Mouse (Mus musculus): ENCODE measurements around the gene Slain2. TPM values are rescaled to one million over a fixed set of nuclear protein-coding genes. Genes with fewer than 3 reads are reported as not detected.

Gene Slain2
- 10 to 100 TPM; 63.9 to 78.1 TPM for polyA plus RNA-seq (2017; shearing (Covaris generic))

DNA sequence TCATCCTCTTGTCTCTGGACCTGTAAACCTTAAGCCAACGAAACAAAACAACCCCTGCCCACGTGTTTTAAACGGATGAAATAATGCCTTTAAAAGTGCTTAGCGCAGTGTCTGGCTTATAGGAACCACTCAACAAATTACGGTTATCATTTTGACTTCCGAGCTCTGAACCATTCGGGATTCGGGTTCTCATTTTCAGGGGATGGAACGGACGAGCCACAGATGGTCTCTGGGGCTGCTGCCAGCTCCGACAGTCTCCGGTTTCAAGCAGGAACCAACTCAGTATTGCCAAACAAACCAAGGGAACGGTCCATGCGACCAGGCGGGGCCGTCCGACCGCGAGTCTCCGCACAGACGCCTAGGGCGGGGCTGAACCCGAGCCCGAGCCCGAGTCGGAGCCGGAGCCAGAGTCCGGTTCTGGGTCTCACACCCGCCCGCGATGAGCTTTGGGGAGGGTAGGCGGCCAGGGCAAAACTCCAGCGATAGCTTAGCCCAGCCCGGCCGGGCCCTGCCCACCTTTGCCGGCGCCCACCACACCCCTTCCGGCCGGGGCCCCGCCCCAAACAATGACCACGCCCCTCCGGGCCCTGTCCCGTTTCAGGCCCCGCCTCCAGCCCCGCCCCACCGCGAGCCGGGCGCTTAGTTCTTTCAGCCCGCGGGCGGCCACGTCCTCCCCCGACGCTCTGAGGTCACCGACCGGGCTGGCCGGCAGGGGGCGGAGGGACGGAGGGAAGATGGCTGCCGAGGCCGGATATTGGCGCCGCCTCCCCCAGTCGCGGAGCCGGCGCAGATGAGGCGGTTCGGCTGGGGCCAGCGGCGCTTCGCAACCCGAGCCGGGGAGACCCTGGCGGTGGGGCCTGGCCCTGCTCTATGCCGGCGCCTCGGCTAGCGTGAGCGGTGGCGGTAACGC, at the start of gene Slain2:
TSS of gene Slain2 (plus strand) at position 657 of the 910 bp plus-strand sequence.

DNA sequence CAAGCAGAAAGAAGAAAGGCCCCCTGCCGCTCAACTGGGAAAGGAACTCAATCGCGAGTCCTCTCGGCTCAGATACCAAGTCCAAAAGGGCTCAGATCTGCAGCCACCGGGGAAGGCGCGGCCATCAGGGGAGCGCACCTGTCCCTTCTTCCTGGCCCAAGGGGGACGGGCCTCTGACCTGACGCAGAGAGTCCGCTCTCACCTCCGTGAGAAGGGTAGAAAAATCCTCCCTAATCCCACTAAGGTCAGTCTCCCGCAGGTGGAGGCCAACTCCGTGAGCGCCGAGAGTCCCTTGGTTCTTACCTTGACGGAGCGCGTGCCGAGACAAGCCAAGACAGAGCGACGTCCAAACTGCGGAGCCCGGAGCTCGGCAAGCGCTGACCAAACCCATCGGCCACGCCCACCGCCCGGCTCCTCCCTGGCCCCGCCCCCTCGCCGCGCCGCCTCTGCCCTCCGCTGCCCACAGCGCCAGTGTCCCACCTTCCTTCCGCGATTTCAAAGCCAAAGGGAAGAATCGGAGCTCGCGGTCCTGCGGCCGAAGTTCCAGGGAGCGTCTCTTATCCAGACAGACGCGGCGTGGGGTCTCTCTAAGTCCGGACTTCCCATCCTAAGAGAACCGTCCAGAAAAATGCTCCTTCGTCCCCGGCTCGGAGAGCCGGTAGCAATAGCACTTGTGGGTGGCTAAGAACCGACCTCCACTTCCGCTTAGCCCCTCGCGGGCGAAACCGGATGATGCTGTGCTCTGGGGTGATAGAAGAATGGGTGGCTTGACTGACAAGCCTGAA, 45.8 kb upstream of the Slain2 start, which contains the start of gene Tec:
TSS of gene Tec (minus strand) at position 393 of the 785 bp plus-strand sequence.

DNA sequence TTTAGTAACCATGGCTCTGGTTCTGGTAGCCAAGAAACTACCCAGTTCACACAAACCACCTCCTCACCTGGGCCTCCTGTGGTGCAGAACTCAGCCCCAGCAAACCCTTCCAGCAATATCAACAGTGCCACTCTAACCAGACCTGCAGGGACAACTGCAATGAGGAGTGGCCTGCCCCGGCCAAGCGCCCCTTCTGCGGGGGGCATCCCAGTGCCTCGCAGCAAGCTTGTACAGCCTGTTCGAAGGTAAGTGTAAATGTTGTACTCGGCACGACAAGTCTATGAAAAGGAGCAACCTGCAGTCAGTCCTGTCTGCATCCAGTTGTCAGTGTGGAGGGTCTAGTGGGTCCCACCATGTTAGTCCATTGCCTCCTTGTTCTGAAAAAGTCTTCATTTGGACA, 60.5 kb downstream of the Slain2 start, which contains the start of gene Gm10135:
TSS of gene Gm10135 (minus strand) at position 101 of the 400 bp plus-strand sequence.

DNA sequence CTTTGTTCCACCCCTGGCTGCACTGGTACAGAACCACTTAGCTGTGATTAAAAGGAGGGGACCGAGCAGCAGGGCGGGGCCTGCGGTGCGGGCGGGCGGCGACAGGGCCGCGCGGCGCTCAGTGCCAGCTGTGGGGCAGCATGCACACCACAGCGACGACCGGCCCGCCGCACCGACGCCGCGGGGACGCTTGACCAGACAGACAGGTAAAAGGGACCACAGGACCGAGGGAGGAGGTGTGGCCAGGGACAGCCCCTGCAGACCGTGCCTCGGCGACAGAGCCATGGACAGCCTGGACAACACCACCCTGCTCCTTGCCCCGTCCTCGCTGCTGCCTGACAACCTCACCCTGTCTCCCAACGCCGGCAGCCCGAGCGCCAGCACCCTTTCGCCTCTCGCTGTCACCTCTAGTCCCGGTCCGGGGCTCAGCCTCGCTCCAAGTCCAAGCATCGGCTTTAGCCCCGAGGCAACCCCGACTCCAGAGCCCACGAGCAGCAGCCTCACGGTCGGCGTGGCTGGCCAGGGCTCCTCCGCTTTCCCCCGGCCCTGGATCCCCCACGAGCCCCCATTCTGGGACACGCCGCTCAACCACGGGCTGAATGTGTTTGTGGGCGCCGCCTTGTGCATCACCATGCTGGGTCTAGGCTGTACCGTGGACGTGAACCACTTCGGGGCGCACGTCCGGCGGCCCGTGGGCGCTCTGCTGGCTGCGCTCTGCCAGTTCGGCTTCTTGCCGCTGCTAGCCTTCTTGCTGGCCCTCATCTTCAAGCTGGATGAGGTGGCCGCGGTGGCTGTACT, 92.9 kb downstream of the Slain2 start, which contains the start of gene Slc10a4:
TSS of gene Slc10a4 (plus strand) at position 100 of the 798 bp plus-strand sequence.

Other genes starting within 250 kb of the Slain2 start
- gene Txk, start 161.5 kb upstream of the Slain2 start, polyA plus RNA-seq (2017; shearing (Covaris generic)) = 10 to 100 TPM; 46.1 to 75.0 TPM
- gene Tec, start 45.8 kb upstream of the Slain2 start, polyA plus RNA-seq (2017; shearing (Covaris generic)) = 10 to 100 TPM; 10.1 to 14.8 TPM
- not detected for gene Gm10135, start 60.4 kb downstream of the Slain2 start, polyA plus RNA-seq (2017; shearing (Covaris generic))
- under 1 TPM; 0.13 to 0.88 TPM for gene Slc10a4, start 92.6 kb downstream of the Slain2 start, polyA plus RNA-seq (2017; shearing (Covaris generic))

Data from inflammation-experienced regulatory T-cells (primary cell).